Mouse (Mus musculus) bone marrow, adult 2 months (tissue): ENCODE data around the gene Mfsd5. TPM values are rescaled to one million over a fixed set of nuclear protein-coding genes. Genes with fewer than 3 reads are reported as not detected.

Experiments
- H3K27ac ChIP-seq: fragments of 200-500 bp; 2 replicates; pipeline ENCODE4 v1.5.1; 2012; ENCODE audit warnings: low read depth, mild to moderate bottlenecking, control low read depth, inconsistent platforms, low read length; ENCODE audit not compliant: control insufficient read depth, poor library complexity, insufficient read depth
- H3K4me1 ChIP-seq: fragments of 200-500 bp; 2 replicates; pipeline ENCODE4 v1.6.1; 2011; ENCODE audit warnings: low read length; ENCODE audit not compliant: control insufficient read depth, insufficient read depth
- H3K4me3 ChIP-seq: fragments of 200-500 bp; replicated peaks from 2 replicates; pipeline ENCODE3; 2011; ENCODE audit warnings: mild to moderate bottlenecking, low read depth, low read length, control low read depth; ENCODE audit not compliant: control insufficient read depth
- CTCF ChIP-seq: fragments of 200-500 bp; IDR thresholded peaks from 2 replicates; pipeline ENCODE4 v1.5.1; 2011; ENCODE audit warnings: low read length, control low read depth; ENCODE audit not compliant: control insufficient read depth, insufficient read depth
- POLR2A ChIP-seq: fragments of 200-500 bp; IDR thresholded peaks from 2 replicates; pipeline ENCODE4 v1.6.1; 2011; ENCODE audit warnings: low read depth, mild to moderate bottlenecking, control low read depth, low read length, borderline replicate concordance; ENCODE audit not compliant: control insufficient read depth
- WGBS: fragments of 180-500 bp; shearing (Covaris S2); methylation state at CpG from one replicate; pipeline ENCODE4 v1.1.7; 2018; 5-methylcytosine and 5-hydroxymethylcytosine counted together
- polyA plus RNA-seq: library from polyadenylated mRNA; stranded (reverse); fragments of >200 nt; gene quantifications from 2 replicates; pipeline ENCODE4 v1.2.4, GENCODE M21; 2011; ENCODE audit warnings: low replicate concordance; ENCODE audit not compliant: missing spikeins, insufficient read depth, insufficient read length

The Mfsd5 gene
- polyA plus RNA-seq, 1 experiment: 13.5 TPM

DNA sequence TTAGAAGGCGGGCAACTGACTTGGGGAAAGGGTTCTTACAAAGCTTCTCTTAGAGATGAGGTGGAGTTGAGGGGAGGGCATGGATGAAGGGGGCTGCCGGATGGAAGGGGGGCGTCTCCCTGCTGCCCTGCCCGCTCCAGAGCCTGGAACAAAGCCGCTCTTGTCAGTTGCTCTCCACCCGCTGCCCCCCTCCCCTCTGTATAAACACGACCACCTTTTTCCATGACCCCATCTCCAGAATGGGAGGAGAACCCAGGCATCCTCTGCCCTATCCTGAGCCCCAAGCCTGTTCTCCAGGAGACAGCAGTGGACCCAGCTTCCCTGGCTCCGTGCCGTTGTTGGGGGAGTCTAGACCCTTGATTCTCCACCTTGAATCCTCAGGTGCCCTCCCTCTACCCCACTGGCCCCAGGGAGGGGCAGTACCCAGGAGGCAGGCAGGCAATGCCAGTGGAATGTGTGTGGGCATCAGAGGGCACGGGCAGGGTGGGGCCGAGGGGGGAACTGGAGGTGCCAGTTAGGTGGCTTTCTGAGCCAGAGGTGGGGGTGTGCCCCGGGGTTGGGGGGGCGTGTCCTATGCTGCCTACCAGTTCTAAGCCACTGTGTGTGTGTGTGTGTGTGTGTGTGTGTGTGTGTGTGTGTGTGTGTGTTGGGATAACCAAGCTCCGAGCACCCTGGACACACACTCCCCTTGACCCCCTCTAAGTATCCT lies 23.6 kb upstream of the Mfsd5 start:
- H3K4me1 ChIP-seq: no peaks in the 10 kb centered on the region
- no peak for TF ChIP-seq POLR2A
- no peak for TF ChIP-seq CTCF
- no peak overlapping the region for H3K4me3 ChIP-seq
- 69% methylated on average over 14 of the region's 14 CpGs for WGBS
- H3K27ac ChIP-seq: no peak overlapping the region

DNA sequence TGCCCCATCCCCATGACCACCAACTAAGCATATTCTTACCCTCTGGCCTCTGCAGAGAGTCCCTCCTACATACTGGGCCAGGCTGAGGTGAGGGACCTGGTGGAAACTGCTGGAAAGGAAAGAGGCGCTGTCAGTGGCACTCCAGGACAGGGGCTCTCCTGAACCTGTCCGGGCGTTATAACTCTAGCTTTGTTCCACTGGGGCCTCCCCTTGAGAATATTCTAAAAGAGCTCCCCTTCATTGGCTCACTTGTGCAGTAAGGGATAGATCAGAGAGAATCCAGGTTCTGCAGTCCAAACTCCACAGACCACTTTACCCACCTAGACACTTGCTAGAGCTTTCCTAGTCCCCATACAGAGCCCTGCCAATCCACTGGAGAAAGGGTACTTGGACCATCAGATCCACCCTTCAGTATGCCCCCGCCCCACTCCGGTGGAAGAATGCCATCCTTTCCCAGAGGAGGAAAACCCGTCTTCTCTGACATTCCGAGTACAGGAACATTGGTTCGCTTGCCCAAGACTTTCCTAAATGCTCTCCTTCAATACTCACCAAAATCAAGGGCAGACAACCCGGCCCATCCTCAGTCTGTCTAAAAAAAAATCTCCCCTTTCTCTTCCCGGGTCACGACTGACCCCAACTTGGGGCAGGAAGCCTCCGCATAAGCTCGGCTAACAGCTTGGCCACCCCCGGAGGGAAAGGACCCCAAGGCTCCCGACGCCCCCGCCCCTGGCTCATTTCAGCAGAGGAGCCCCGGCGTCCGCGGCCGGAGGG lies 22.6 kb upstream of the Mfsd5 start:
- no peak overlapping the region for H3K27ac ChIP-seq
- TF ChIP-seq CTCF (no peak), POLR2A (no peak)
- no peak overlapping the region for H3K4me3 ChIP-seq
- WGBS: 28% methylated on average over 22 of the region's 22 CpGs
- H3K4me1 ChIP-seq: no peaks in the 10 kb centered on the region

DNA sequence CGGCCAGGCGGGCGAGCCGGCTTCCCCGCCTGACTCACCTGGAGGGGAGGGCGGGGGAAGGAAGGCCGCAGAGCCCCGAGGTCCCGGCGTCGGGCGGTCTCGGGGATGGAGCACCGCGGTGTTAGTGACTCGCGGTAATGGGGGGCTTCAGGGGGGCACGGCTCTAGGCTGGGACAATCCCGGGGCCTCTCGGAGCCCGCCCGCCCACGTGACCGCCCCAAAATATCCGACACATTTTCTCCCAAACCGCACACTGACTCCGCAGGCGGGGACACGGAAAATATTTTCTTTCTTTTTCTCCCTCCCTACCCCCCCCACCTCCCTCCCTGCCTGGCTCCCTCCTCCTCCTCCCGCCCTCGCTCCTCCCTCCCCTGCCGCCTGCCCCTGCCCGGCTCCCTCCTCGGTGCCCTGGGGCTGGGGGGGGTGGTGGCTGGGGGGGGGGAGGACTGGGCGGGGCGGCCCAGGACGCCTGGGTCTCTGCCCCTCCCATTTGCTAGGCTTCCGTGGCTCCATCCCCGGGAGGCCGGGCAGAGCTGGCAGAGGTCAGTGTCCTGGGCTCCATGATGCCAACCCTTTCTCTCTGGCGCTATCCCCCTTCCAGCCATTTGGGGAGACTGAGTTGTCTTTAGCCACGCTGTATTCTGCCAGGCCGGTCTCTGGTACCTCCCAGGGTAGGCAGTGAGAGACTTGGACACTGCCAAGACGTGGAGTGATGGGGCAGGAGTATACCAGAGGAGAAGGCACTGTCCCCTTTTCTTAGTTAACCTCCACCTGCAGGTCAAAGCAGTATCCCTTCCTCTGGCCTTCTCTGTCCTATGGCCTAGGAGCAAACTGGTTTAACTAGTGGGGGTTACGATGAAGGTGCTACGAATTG lies 21.8 kb upstream of the Mfsd5 start, which contains the start of gene Rarg:
TSS of gene Rarg (minus strand) at position 316 of the 874 bp plus-strand sequence.
- 3% methylated on average over 45 of the region's 46 CpGs for WGBS
- TF ChIP-seq POLR2A (no peak), CTCF (no peak)
- Histone ChIP-seq H3K4me3 (peak within 1 kb of the TSS; percentile 14), H3K4me1 (no peaks in the 10 kb centered on the region), H3K27ac (no peak within 1 kb of the TSS)

DNA sequence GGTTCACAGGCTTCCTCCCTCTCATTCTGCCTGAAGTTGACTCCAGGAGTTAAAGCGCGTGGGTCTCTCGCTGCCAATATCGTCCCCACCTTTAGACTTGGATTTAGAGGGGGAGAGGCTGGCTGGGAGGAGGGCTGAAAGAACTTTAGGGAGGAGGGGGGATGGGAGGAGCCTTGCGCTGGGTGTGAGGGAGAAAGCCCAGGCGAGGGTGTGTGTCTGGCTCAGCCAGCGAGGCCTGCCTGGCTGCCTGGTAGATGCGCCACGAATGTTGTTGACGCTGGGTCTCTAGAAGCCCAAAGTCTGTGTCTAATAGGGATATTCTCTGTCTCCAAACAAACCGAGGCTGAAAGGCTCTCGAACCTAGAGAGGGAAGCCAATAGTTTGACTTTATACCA lies 21.2 kb upstream of the Mfsd5 start:
- H3K27ac ChIP-seq: no peak overlapping the region
- 51% methylated on average over 12 of the region's 12 CpGs for WGBS
- TF ChIP-seq POLR2A (no peak), CTCF (no peak)

DNA sequence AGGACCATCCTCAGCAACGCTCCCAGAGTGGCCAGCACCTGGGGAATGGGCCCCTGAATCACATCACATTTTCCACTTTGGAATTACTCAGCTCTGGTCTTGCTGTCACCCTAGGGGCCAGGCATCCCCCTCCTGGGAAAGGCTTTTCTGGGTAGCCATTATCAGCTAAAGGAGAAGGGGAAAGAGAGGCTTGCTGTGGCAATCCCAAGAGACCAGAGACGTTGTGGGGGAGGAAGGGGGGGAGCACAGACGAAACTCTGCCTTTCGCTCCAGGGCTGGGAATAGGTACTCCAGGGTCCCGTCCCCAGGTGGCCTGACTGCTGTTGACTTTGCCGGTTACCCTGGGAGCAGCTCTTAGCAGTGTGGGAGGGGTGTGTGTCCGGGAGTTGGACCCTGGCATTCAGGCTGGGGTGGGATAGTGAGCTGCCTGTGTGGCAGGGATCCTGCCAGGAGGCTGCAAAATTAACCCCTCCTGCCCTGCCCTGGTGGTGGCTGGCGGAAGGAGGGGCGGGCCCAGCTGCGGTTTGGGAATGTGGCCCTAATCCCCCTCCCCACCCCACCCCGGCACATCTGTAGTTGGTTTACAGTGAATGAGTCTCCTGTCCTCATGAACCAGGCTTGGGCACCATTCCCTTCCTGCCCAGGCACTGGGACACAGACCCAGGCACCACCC lies 20.5 kb upstream of the Mfsd5 start:
- TF ChIP-seq CTCF (no peak), POLR2A (no peak)
- Histone ChIP-seq H3K4me1 (no peaks in the 10 kb centered on the region), H3K4me3 (no peak overlapping the region), H3K27ac (no peak overlapping the region)
- 77% methylated on average over 11 of the region's 11 CpGs for WGBS

More for the DNA sequence above, 21.2 kb upstream of the Mfsd5 start:
- no peaks in the 10 kb centered on the region for H3K4me1 ChIP-seq
- H3K4me3 ChIP-seq: no peak overlapping the region

DNA sequence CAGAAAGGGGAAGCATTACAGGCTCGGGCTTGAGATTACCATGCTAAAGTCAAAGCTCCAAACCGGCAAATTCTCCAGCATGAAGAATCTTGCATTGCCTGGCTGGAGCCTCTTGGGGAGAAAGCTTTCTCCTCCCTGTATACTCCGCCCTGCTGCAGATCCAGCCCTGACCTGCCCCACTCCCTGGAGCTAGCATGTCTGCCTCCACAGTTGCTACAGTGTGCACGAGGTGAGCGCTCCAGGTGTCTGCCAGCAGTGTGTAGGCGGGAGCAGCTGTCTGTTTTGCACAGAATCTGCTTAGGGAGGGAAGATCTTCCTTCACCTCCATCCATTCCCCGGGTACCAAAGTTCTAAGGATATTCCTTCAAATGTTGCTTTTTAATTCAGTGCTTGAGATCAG lies 16.7 kb upstream of the Mfsd5 start:
- TF ChIP-seq CTCF (no peak), POLR2A (no peak)
- no peak overlapping the region for H3K4me3 ChIP-seq
- no peaks in the 10 kb centered on the region for H3K4me1 ChIP-seq
- no peak overlapping the region for H3K27ac ChIP-seq
- WGBS: 58% methylated on average over 7 of the region's 7 CpGs

DNA sequence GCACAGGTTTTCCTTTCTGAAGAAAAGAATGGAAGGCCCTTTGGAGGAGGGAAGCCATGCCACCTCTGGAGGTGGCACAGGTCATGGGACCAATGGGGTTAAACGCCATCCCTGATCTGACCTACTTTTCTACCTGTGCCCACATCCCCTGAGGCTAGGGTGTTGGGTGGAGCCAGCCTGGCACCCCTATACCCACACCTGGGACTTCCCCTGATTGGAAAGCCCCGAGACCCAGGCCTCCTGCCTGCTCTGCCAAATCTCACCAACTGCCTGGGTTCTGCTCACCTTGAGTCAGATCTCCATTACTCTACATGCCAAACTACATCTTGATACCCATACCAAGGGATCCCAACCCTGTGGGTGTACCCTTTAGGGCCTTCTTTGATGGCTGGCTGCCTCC lies 16.2 kb upstream of the Mfsd5 start:
- Histone ChIP-seq H3K4me1 (no peaks in the 10 kb centered on the region), H3K27ac (no peak overlapping the region), H3K4me3 (no peak overlapping the region)
- 62% methylated on average over 2 of the region's 2 CpGs for WGBS
- TF ChIP-seq POLR2A (no peak), CTCF (no peak)

DNA sequence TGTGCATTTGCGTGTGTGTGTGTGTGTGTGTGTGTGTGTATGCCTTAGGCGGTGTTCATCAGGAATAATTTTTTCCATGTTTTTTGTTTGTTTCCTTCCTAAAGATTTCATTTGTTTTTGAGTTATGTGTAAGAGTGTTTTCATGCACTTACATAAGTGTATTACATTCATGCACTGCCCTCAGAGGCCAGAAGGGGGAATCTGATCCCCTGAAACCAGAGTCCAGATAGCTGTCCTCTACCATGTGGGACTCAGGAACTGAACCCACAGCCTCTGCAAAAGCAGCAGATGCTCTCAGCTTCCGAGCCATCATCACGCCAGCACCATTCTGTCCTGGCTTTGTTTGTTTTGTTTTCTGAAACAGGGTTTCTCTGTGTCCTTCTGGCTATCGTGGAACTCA lies 13.7 kb upstream of the Mfsd5 start:
- TF ChIP-seq CTCF (no peak), POLR2A (no peak)
- no peak overlapping the region for H3K27ac ChIP-seq
- no peaks in the 10 kb centered on the region for H3K4me1 ChIP-seq
- WGBS: 81% methylated on average over 5 of the region's 5 CpGs
- H3K4me3 ChIP-seq: no peak overlapping the region
